Mouse (Mus musculus) liver, embryonic 13.5 days (tissue): ENCODE measurements around the gene Col4a2. TPM values are rescaled to one million over a fixed set of nuclear protein-coding genes. Genes with fewer than 3 reads are reported as not detected.
"Not testable (repeated sequence)": the region's sequence is repeated elsewhere in the genome, so short reads cannot be mapped to it uniquely, and the experiment has no call there.

Experiments used
- ATAC-seq: fragments of 200-750 bp; cut with Nextera tagmentation; 2 replicates; pipeline ENCODE4 v1.8.0; 2017; ENCODE audit warnings: low read depth, mild to moderate bottlenecking, moderate number of reproducible peaks, moderate library complexity
- DNase-seq: peaks from one replicate; pipeline ENCODE4 v3.0.0; 2022
- H3K27ac ChIP-seq: fragments of 300-500 bp; sonication (generic); 2 replicates; pipeline ENCODE4 v1.5.1; 2015; ENCODE audit warnings: moderate library complexity, mild to moderate bottlenecking, inconsistent platforms
- H3K27me3 ChIP-seq: fragments of 300-500 bp; sonication (generic); 2 replicates; pipeline ENCODE4 v1.6.1; 2015; ENCODE audit warnings: mild to moderate bottlenecking, inconsistent platforms
- H3K36me3 ChIP-seq: fragments of 300-500 bp; sonication (generic); 2 replicates; pipeline ENCODE4 v1.6.1; 2015; ENCODE audit warnings: mild to moderate bottlenecking, inconsistent platforms
- H3K4me1 ChIP-seq: fragments of 300-500 bp; sonication (generic); replicated peaks from 2 replicates; pipeline ENCODE4 v1.6.1; 2015; ENCODE audit warnings: inconsistent platforms
- H3K4me2 ChIP-seq: fragments of 300-500 bp; sonication (generic); 2 replicates; pipeline ENCODE4 v1.6.1; 2015; ENCODE audit warnings: inconsistent platforms, mild to moderate bottlenecking, moderate library complexity
- H3K4me3 ChIP-seq: fragments of 300-500 bp; sonication (generic); replicated peaks from 2 replicates; pipeline ENCODE4 v1.5.1; 2015; ENCODE audit warnings: mild to moderate bottlenecking, inconsistent platforms
- H3K9ac ChIP-seq: fragments of 300-500 bp; sonication (generic); 2 replicates; pipeline ENCODE4 v1.6.1; 2015; ENCODE audit warnings: mild to moderate bottlenecking, inconsistent platforms
- H3K9me3 ChIP-seq: fragments of 300-500 bp; sonication (generic); replicated peaks from 2 replicates; pipeline ENCODE4 v1.6.1; 2016; ENCODE audit warnings: inconsistent platforms
- WGBS: fragments of 180-500 bp; shearing (Covaris S2); methylation state at CpG from one replicate; pipeline ENCODE4 v1.1.7; 2015; ENCODE audit not compliant: insufficient replicate concordance; 5-methylcytosine and 5-hydroxymethylcytosine counted together
- polyA plus RNA-seq: library from polyadenylated mRNA; unstranded; fragments of >200 nt; fragmentation: Nextera tagmentation; extraction: Ambion mirVana; gene quantifications from 2 replicates; pipeline ENCODE4 v1.2.1, GENCODE M21; 2015

Col4a2 gene
- polyA plus RNA-seq, 1 experiment from 2014 or later = 5.4 TPM

DNA sequence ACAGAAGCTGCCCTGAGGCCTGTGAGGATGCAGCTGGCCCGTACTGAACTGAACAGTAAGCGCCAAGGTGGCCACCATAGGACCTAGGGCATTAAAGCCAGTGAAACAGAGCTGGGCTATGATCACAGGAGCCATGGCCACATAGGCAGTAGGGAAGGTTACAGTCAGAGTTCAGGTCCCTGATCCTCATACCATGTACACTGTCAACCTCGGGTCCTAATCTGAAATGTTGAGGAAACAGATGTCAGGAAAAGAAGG is 152.0 kb downstream of the Col4a2 start:
- Histone ChIP-seq H3K4me1 (peaks cover 14% of the 10 kb centered on the region; the same call in 1 of the 2 replicates), H3K9me3 (no peaks in the 10 kb centered on the region), H3K9ac (no peak overlapping the region), H3K27me3 (0 out of 2 replicates have a peak, but pooled peaks cover 2% of the 10 kb centered on the region), H3K4me3 (no peak overlapping the region), H3K27ac (no peak overlapping the region), H3K36me3 (no peaks in the 10 kb centered on the region), H3K4me2 (no peak overlapping the region)
- DNase-seq (no peak), ATAC-seq (no peak)
- WGBS = 36% methylated on average over 3 of the region's 3 CpGs

DNA sequence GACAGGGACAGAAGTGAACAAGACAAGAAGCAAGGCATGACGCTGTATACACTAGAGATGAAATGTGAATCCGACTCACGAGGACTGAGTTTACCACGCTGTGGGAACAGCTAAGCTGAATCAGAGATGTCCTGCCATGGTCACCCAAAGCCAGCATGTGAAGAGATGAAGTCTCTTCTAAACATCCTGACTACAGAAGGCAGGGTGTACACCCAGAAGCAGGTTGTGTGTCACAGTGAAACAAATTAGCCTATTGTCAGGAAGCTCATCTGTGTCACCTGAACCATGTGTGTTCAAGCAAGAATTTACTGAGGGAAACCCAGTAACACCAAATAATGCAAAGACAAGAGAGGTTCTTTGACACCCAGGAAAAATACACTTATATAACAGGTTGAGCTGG is 153.0 kb downstream of the Col4a2 start:
- DNase-seq = no peak
- no peak overlapping the region for H3K4me2 ChIP-seq
- peaks cover 14% of the 10 kb centered on the region; the same call in 1 of the 2 replicates for H3K4me1 ChIP-seq
- no peak overlapping the region for H3K4me3 ChIP-seq
- no peaks in the 10 kb centered on the region for H3K36me3 ChIP-seq
- no peak overlapping the region for H3K27ac ChIP-seq
- H3K9me3 ChIP-seq = no peaks in the 10 kb centered on the region
- H3K27me3 ChIP-seq = 0 out of 2 replicates have a peak, but pooled peaks cover 3% of the 10 kb centered on the region
- no peak for ATAC-seq
- WGBS = 69% methylated on average over 4 of the region's 4 CpGs
- no peak overlapping the region for H3K9ac ChIP-seq

DNA sequence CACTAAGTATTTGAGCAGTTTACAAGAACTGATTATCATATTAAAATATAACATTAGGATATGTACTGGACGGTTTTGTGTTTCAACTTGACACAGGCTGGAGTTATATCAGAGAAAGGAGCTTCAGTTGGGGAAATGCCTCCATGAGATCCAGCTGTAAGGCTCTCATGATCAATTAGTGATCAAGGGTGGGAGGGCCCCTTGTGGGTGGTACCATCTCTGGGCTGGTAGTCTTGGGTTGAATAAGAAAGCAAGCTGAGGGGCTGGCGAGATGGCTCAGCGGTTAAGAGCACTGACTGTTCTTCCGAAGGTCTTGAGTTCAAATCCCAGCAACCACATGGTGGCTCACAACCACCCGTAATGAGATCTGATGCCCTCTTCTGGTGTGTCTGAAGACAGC is 153.9 kb downstream of the Col4a2 start:
- WGBS = 82% methylated on average over 5 of the region's 5 CpGs
- not testable (repeated sequence) for H3K9me3 ChIP-seq, ATAC-seq, H3K4me2 ChIP-seq, DNase-seq, H3K4me3 ChIP-seq, H3K27ac ChIP-seq, H3K4me1 ChIP-seq, H3K9ac ChIP-seq, H3K36me3 ChIP-seq
- peaks cover 11% of the 10 kb centered on the region; the same call in 1 of the 2 replicates for H3K27me3 ChIP-seq

DNA sequence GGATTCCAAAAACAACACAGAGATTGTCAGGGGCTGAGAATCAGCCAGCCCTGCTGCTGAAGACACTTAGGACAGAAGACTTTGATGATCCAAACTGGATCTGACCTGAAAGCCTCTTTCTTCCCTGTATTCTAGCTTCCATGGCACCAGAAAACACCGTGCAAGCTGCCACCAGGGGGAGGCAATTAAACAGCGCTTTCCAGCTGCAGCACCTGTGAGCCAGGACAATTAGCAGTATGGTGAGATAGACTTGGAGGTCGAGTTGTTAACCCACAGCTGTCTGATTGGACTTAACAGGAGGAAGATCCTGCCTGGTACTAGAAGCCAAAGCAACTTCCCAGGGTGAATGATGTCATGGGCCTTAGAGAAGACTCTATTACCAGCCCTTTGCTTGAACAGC is 156.5 kb downstream of the Col4a2 start:
- no peak for ATAC-seq
- WGBS = 11% methylated on average over 3 of the region's 3 CpGs

DNA sequence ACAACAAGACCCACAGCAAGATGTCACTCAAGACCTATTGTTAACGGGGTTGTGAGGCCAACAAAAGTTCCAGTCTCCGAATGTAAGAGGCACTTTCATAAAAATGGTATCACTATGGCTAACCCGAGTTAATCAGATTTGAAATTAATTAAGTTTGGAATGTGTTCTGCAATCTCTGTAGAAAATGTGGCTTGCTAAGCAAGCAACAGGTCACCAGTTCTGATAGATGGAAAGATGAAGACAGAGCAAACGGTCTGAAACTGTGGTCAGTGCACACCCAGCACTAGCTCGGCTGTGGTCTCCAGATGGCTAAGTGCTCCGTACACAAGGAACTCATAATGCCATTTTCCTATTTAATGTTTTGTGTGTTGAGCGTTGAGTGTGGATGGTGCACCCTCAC is 158.1 kb downstream of the Col4a2 start:
- 60% methylated on average over 7 of the region's 7 CpGs for WGBS
- H3K36me3 ChIP-seq = no peaks in the 10 kb centered on the region
- H3K4me2 ChIP-seq = no peak overlapping the region
- H3K27me3 ChIP-seq = peaks cover 41% of the 10 kb centered on the region
- no peaks in the 10 kb centered on the region for H3K9me3 ChIP-seq
- peaks cover 25% of the 10 kb centered on the region for H3K4me1 ChIP-seq
- H3K9ac ChIP-seq = no peak overlapping the region
- H3K27ac ChIP-seq = no peak overlapping the region
- DNase-seq (no peak), ATAC-seq (no peak)
- H3K4me3 ChIP-seq = no peak overlapping the region

More for the DNA sequence above, 156.5 kb downstream of the Col4a2 start:
- Histone ChIP-seq H3K27me3 (peaks cover 26% of the 10 kb centered on the region), H3K4me2 (no peak overlapping the region), H3K27ac (no peak overlapping the region), H3K9ac (no peak overlapping the region), H3K4me3 (no peak overlapping the region), H3K9me3 (no peaks in the 10 kb centered on the region), H3K4me1 (peaks cover 19% of the 10 kb centered on the region), H3K36me3 (no peaks in the 10 kb centered on the region)
- DNase-seq = no peak

DNA sequence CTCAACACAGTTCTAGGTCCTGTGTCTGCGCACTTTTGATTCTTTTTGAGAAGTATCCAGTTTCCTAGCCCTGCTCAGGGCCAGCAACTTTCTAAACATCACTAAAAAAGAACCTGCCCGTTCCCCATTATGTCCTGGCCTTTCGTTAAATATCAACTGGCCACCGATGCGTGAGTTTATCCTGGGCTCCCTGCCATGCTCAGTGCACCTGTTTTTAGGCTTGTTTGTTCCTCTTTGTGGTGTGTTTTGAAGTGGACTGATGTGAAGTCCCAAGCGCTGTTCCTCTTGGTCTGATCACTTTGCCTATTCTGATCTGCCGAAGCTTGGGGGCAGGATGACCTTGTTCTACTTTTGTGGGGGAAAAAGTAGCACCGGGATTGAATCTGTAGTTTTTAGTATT is 158.7 kb downstream of the Col4a2 start:
- peaks cover 48% of the 10 kb centered on the region for H3K27me3 ChIP-seq
- H3K4me1 ChIP-seq = peaks cover 31% of the 10 kb centered on the region
- WGBS = 34% methylated on average over 8 of the region's 8 CpGs
- H3K36me3 ChIP-seq = no peaks in the 10 kb centered on the region
- no peak overlapping the region for H3K4me3 ChIP-seq
- H3K4me2 ChIP-seq = no peak overlapping the region
- H3K9me3 ChIP-seq = no peaks in the 10 kb centered on the region
- ATAC-seq (no peak), DNase-seq (no peak)
- H3K9ac ChIP-seq = no peak overlapping the region
- peak overlapping the region; percentile 34; the same call in 1 of the 2 replicates for H3K27ac ChIP-seq

DNA sequence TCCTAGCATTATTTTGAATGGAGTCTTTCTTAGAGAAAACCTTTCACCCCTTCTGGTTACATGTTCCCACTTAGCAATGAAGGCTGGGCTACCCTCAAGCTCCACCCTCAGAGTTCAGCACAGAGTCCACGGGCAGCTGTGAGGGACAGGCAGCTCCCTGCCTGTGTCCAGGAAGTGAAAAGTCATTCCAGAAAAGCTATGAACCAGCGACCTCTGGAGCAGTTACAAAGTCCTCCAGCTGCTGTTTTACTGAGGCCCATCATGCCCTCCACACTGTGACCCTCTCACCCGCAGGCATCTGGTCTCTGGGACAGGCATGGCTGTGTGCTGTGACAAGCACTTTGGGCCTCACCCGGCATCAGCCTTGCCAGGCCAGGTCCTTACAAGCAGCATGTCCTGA is 160.5 kb downstream of the Col4a2 start:
- H3K36me3 ChIP-seq = no peaks in the 10 kb centered on the region
- no peak overlapping the region for H3K4me2 ChIP-seq
- H3K9me3 ChIP-seq = no peaks in the 10 kb centered on the region
- peak overlapping the region; percentile 53 for H3K27ac ChIP-seq
- peaks cover 65% of the 10 kb centered on the region for H3K27me3 ChIP-seq
- WGBS = 32% methylated on average over 4 of the region's 4 CpGs
- DNase-seq (no peak), ATAC-seq (peak; percentile 52)
- no peak overlapping the region for H3K9ac ChIP-seq
- H3K4me3 ChIP-seq = no peak overlapping the region
- H3K4me1 ChIP-seq = peaks cover 39% of the 10 kb centered on the region

DNA sequence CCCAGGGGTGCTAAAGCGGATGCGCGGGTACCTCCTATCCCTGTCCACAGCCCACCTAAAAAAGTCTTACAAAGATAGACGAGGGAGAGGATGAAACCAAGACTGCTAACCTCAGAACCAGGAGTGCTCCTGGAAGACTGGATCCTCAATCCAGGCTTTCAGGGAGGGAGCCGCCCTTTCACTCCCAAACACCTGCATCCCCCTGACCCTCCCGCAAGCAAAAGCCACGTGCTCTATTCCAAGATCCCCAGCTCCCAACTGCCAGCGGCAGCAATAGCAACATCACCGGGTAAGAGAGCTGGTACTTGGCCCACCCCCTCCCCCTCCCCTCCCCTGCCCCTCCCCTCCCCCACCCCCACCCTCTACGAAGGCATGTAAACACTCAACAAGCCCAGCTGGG is 162.8 kb downstream of the Col4a2 start:
- H3K36me3 ChIP-seq = no peaks in the 10 kb centered on the region
- DNase-seq (no peak), ATAC-seq (no peak)
- no peak overlapping the region for H3K4me2 ChIP-seq
- 13% methylated on average over 9 of the region's 10 CpGs for whole genome bisulfite sequencing
- peaks cover 49% of the 10 kb centered on the region for H3K4me1 ChIP-seq
- no peak overlapping the region for H3K4me3 ChIP-seq
- peaks cover 86% of the 10 kb centered on the region for H3K27me3 ChIP-seq
- H3K9ac ChIP-seq = no peak overlapping the region
- H3K27ac ChIP-seq = no peak overlapping the region
- no peaks in the 10 kb centered on the region for H3K9me3 ChIP-seq

DNA sequence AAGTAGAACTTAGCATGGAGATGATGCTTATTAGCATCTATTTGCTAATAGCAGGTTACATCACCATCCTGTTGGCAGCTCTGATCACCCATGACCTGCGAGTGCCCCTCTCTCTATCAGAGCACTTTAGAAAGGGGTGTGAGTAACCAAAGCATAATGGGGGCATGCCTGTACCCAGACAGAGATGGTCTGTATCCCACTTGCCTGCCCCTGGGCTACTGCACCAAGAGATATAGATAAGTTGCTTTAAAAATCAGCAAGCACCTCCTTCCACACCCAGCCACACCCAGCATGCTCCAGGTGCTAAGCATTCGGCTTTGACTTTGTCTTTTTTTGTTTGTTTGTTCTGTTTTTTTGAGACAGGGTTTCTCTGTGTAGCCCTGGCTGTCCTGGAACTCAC is 163.3 kb downstream of the Col4a2 start:
- WGBS = 11% methylated on average over 2 of the region's 2 CpGs
- DNase-seq (no peak), ATAC-seq (no peak)
- Histone ChIP-seq H3K4me2 (peak overlapping the region; percentile 73; the same call in 1 of the 2 replicates), H3K27ac (no peak overlapping the region), H3K4me1 (peaks cover 49% of the 10 kb centered on the region), H3K9ac (no peak overlapping the region), H3K27me3 (peaks cover 89% of the 10 kb centered on the region), H3K36me3 (no peaks in the 10 kb centered on the region), H3K9me3 (no peaks in the 10 kb centered on the region), H3K4me3 (no peak overlapping the region)

DNA sequence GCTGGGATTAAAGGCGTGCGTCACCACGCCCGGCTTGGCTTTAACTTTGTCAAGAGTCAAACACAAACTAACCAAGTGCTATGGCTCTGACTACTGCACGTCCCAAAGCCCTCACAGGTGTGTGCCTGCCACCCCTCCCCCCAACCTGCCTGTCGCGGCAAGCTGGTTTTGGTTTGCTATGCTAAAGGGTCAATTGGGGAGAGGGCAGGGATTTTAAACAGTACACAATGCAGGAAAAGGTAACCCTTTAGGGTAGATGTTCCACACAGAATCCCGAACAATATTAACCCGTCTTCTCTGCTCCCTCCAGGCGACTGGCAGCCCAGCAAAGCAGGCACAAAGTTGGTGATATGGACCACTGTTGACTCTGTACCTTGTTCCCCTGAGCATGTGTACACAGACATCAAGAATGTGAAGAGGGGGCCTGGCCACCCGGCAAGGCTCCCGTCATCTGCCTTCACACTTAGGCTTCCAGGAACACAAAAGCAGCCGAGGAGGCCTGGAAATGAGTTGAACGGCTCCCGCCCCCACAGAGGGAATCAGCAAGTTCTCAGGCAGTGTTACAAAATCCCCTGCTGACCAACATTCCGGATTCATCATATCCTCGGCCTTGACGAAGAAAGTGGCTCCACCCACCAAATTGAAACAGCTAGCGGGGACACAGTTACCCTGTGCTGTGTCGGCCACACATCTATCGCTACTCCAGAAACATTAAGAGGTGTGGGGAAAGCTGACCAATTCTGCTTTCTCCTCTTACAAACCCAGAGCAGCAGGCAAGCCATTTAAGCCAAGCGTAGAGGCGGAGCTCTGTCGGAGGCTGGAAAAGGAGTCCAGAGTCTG is 164.0 kb downstream of the Col4a2 start:
- H3K9me3 ChIP-seq = no peaks in the 10 kb centered on the region
- H3K36me3 ChIP-seq = no peaks in the 10 kb centered on the region
- WGBS = 9% methylated on average over 24 of the region's 24 CpGs
- DNase-seq (no peak), ATAC-seq (no peak)
- peak overlapping the region; percentile 73 for H3K4me2 ChIP-seq
- H3K9ac ChIP-seq = no peak overlapping the region
- H3K27me3 ChIP-seq = peaks cover 88% of the 10 kb centered on the region
- H3K27ac ChIP-seq = peak overlapping the region; percentile 48
- peak overlapping the region; percentile 58 for H3K4me3 ChIP-seq
- peaks cover 51% of the 10 kb centered on the region for H3K4me1 ChIP-seq

DNA sequence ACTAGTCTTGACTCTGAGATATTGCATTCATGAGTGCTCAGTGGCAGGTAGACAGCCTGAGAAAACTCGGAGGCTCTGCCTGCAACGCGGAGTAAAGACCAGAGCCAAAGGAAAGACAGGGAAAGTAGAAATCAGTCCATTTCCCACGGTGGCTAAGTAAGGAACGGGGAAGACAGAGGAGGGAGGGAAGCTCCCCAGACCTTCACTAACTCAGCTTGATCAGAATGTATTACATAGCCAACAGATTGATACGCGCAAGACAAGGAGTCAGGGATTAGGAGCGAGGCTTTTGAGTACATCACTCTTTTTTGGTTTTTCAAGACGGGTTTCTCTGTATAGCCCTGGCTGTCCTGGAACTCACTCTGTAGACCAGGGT is 164.6 kb downstream of the Col4a2 start:
- no peak for DNase-seq
- no peaks in the 10 kb centered on the region for H3K9me3 ChIP-seq
- H3K4me3 ChIP-seq = peak overlapping the region; percentile 58
- H3K27me3 ChIP-seq = peaks cover 94% of the 10 kb centered on the region
- WGBS = 3% methylated on average over 9 of the region's 9 CpGs
- peak overlapping the region; percentile 43 for H3K27ac ChIP-seq
- no peaks in the 10 kb centered on the region for H3K36me3 ChIP-seq
- peaks cover 50% of the 10 kb centered on the region for H3K4me1 ChIP-seq
- peak overlapping the region; percentile 73 for H3K4me2 ChIP-seq
- H3K9ac ChIP-seq = no peak overlapping the region
- ATAC-seq = no peak
